Mouse (Mus musculus) midbrain, embryonic 11.5 days (tissue): ENCODE measurements around the gene Nxpe4. TPM values are rescaled to one million over a fixed set of nuclear protein-coding genes. Genes with fewer than 3 reads are reported as not detected.
"Not testable (repeated sequence)": the region's sequence is repeated elsewhere in the genome, so short reads cannot be mapped to it uniquely, and the experiment has no call there.

Experiments
- ATAC-seq: fragments of 200-750 bp; cut with Nextera tagmentation; 2 replicates; pipeline ENCODE4 v1.8.0; 2017; ENCODE audit warnings: moderate TSS enrichment, moderate library complexity; ENCODE audit not compliant: low FRiP score
- DNase-seq: peaks from one replicate; pipeline ENCODE4 v3.0.0; 2015; ENCODE audit warnings: low spot score; ENCODE audit errors: missing footprints
- H3K27ac ChIP-seq: fragments of 300-500 bp; sonication (generic); 2 replicates; pipeline ENCODE4 v1.5.1; 2014; ENCODE audit warnings: low read depth, low read length
- H3K27me3 ChIP-seq: fragments of 300-500 bp; sonication (generic); 2 replicates; pipeline ENCODE4 v1.6.1; 2014; ENCODE audit warnings: mild to moderate bottlenecking, low read length, moderate library complexity, mixed read lengths; ENCODE audit not compliant: control insufficient read depth, insufficient read depth
- H3K36me3 ChIP-seq: fragments of 300-500 bp; sonication (generic); 2 replicates; pipeline ENCODE4 v1.6.1; 2014; ENCODE audit warnings: mild to moderate bottlenecking, low read length, moderate library complexity, mixed read lengths; ENCODE audit not compliant: control insufficient read depth, insufficient read depth
- H3K4me1 ChIP-seq: fragments of 300-500 bp; sonication (generic); 2 replicates; pipeline ENCODE4 v1.6.1; 2014; ENCODE audit warnings: low read length; ENCODE audit not compliant: control insufficient read depth, insufficient read depth
- H3K4me2 ChIP-seq: fragments of 300-500 bp; sonication (generic); 2 replicates; pipeline ENCODE4 v1.6.1; 2014; ENCODE audit warnings: mild to moderate bottlenecking, moderate library complexity
- H3K4me3 ChIP-seq: fragments of 300-500 bp; sonication (generic); 2 replicates; pipeline ENCODE4 v1.5.1; 2014; ENCODE audit warnings: low read depth, low read length
- H3K9ac ChIP-seq: fragments of 300-500 bp; sonication (generic); 2 replicates; pipeline ENCODE4 v1.6.1; 2014; ENCODE audit warnings: low read length
- H3K9me3 ChIP-seq: fragments of 300-500 bp; sonication (generic); 2 replicates; pipeline ENCODE4 v1.6.1; 2016; ENCODE audit warnings: low read length; ENCODE audit not compliant: control insufficient read depth
- WGBS: fragments of 180-500 bp; shearing (Covaris S2); extraction: QIAGEN DNeasy Blood & Tissue Kit; methylation state at CpG from one replicate; pipeline ENCODE4 v1.1.7; 2014; 5-methylcytosine and 5-hydroxymethylcytosine counted together
- polyA plus RNA-seq: library from polyadenylated mRNA; unstranded; fragments of >200 nt; fragmentation: Nextera tagmentation; extraction: Ambion mirVana; gene quantifications from 2 replicates; pipeline ENCODE4 v1.2.1, GENCODE M21; 2014

Nxpe4 gene
- polyA plus RNA-seq, 1 experiment from 2014 or later, result 7.6 TPM

DNA sequence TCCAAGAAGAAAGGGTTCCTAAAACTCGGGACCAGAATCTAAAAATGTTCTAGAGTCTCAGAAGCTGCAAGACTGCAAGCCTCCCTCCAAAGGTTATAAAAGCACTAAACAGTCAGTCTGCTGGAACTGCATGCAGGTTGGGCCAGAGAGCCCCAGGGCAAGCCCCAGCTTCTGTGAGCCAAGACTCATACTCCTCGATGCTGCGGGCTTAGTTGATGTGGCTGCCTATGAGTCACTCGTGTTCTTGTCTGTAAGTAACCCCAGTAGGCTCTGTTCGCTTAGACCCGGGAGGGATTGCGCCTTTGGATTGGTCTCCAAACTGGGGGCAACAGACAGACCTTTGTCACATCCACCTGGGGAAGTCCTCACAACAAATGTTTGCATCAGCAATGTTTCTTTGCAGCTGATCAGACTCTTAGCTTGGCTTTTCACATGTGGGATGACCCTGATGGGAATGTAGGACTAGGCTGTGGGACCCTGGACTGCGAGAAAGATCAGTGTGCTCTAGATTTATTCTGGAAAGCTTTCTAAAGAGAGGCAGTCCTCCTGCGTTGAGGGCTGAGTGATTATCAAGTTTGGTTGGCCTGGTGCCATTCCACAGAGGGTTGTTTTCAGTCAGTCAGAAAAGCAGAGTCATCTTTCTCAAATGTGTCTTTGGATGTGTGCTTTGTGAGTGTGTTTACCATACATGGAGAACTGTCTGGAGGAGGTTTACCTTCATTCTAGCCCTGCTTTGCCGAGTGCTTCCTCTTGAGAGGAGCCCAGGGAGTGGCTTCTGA, 245.9 kb downstream of the Nxpe4 start:
- Histone ChIP-seq H3K9me3 (no peaks in the 10 kb centered on the region), H3K4me3 (no peak overlapping the region), H3K27me3 (no peaks in the 10 kb centered on the region), H3K4me1 (no peaks in the 10 kb centered on the region), H3K9ac (no peak overlapping the region), H3K4me2 (no peak overlapping the region), H3K27ac (no peak overlapping the region), H3K36me3 (no peaks in the 10 kb centered on the region)
- WGBS, result 86% methylated on average over 10 of the region's 10 CpGs
- ATAC-seq, result no peak
- DNase-seq, result no peak

DNA sequence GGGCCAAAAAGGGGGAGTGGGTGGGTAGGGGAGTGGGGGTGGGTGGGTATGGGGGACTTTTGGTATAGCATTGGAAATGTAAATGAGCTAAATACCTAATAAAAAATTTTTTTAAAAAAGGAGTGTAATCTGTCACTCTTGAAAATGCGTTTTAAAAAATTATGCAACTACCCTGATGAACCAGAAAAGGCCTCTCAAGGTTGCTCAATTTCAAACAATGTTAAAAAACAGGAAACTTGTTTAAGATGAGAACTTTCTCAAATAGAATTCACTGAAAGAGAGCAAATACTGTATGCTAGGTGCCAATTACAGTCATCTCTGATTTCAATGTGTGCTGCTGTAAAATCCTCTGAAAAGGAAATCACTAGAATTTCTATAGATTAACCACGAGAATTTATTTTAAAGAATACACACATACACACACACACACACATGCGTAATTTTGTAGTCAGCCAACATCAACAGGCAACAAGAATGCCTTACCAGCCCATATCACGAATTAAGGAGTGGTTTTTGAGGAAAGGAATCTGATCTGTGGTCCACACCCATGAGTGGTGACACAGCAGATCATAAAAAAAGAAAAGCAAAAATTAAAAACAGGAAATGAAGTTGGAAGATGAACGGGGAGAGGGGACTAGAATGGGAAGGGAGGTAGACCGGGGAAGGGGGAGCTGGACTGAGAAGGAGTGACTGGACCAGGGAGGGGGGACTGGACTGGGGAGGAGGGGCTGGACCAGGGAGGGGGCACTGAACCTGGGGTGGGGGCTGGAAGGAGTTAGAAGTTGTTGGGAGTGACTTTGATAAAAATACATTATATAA, 248.6 kb downstream of the Nxpe4 start:
- ATAC-seq (no peak), DNase-seq (no peak)
- H3K27me3 ChIP-seq, result no peaks in the 10 kb centered on the region
- H3K27ac ChIP-seq, result no peak overlapping the region
- 83% methylated on average over 6 of the region's 6 CpGs for WGBS
- H3K36me3 ChIP-seq, result no peaks in the 10 kb centered on the region
- no peaks in the 10 kb centered on the region for H3K4me1 ChIP-seq
- H3K4me3 ChIP-seq, result no peak overlapping the region
- H3K9me3 ChIP-seq, result no peaks in the 10 kb centered on the region
- no peak overlapping the region for H3K9ac ChIP-seq
- no peak overlapping the region for H3K4me2 ChIP-seq

DNA sequence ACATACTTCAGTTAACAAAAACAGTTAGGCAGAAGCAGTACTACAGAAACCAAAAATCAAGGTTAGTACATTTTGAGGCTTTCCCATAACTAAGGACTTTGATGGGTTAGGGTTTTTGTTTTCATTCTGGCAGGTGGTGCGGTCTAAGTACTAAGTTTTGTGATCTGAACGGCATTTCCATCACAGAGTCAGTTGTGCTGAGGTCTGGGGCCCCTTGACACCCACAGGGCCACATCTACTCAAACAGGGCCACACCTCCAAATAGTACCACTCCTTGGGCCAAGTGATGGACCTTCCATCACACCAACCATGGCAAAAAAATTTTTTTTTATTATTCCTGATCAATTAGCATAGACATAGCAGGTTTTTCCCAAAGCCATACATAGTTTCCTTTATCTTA, 251.8 kb downstream of the Nxpe4 start:
- Histone ChIP-seq H3K4me1 (no peaks in the 10 kb centered on the region), H3K4me3 (no peak overlapping the region), H3K9me3 (no peaks in the 10 kb centered on the region), H3K4me2 (no peak overlapping the region), H3K27ac (no peak overlapping the region), H3K36me3 (no peaks in the 10 kb centered on the region), H3K9ac (no peak overlapping the region), H3K27me3 (no peaks in the 10 kb centered on the region)
- ATAC-seq, result no peak
- no peak for DNase-seq
- 62% methylated on average over 2 of the region's 2 CpGs for WGBS

DNA sequence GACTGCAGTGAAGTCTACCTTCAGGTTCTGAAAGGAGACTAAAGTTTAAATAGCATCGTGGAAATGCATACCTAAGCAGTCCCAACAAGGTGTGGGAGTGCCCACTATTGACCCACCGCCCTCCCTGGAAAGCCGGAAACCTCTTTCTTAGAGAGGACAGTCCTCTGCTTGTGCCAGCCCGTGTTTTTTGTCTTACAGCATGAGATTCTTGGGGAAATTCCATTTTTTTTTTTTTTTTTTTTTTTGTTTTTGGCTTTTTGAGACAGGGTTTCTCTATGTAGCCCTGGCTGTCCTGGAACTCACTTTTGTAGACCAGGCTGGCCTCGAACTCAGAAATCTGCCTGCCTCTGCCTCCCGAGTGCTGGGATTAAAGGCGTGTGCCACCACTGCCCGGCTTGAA, 255.5 kb downstream of the Nxpe4 start:
- DNase-seq, H3K27me3 ChIP-seq, H3K9me3 ChIP-seq, H3K36me3 ChIP-seq, H3K9ac ChIP-seq, H3K4me1 ChIP-seq, ATAC-seq, H3K4me2 ChIP-seq, H3K4me3 ChIP-seq, H3K27ac ChIP-seq: not testable (repeated sequence)
- WGBS, result 93% methylated on average over 8 of the region's 8 CpGs

DNA sequence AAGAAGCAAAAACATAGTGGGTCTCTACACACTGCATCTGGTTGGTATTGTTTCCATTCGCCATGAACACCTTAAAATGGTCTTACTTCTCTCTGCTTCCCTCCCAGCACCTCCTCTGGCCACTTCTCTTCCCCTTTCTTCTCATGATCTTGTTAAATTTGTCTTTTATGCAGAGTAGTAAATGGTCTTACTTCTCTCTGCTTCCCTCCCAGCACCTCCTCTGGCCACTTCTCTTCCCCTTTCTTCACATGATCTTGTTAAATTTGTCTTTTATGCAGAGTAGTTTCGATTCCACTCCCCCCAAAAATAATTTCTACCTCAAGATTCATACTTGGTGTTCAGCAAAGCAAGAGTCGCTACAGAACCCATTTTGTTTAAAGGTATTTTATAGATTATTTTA, 256.2 kb downstream of the Nxpe4 start:
- no peak overlapping the region for H3K27ac ChIP-seq
- H3K36me3 ChIP-seq, result no peaks in the 10 kb centered on the region
- DNase-seq, result no peak
- 86% methylated on average over 3 of the region's 3 CpGs for WGBS
- H3K9ac ChIP-seq, result no peak overlapping the region
- H3K4me2 ChIP-seq, result no peak overlapping the region
- H3K27me3 ChIP-seq, result no peaks in the 10 kb centered on the region
- ATAC-seq, result no peak
- no peak overlapping the region for H3K4me3 ChIP-seq
- no peaks in the 10 kb centered on the region for H3K9me3 ChIP-seq
- H3K4me1 ChIP-seq, result no peaks in the 10 kb centered on the region

DNA sequence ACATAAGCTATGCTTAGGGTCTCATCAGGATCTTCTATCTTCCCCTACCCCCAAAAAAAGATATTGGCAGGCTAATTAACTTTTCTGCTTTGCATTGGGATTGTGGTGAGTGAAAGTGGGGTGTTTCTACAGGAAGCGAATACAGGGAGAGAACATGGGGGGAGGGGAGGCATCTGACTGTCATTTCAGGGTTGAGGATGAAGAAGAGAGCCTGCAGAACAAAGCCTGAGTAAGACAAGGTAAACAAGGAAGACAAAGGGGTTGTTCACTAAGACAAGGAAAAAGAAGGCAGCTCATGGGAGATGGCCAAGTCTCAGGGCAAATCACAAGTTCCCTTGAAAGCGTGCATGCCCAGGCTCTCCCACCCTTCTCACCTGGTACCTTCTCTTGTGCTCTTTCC, 256.6 kb downstream of the Nxpe4 start:
- WGBS, result 71% methylated on average over 2 of the region's 2 CpGs
- H3K36me3 ChIP-seq, result no peaks in the 10 kb centered on the region

DNA sequence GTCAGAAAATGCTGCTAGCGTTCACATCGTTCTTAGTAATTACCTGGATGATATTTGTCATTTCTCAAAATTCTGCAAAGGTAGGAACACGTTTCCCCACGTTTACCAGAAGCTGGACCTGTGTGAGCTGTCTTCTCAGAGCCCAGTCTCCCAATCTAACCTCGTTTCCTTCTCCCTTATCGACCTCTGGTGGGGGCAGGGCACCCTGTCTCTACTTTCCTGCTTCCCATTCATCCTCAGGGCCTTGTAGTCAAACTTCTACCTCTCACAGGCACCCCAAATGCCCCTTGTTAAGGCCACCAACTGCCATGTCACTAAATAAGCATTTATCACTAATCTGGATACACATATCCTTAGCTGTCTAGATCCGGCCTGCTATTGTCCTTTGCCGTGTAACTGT, 257.0 kb downstream of the Nxpe4 start:
- no peaks in the 10 kb centered on the region for H3K9me3 ChIP-seq
- H3K4me1 ChIP-seq, result no peaks in the 10 kb centered on the region
- H3K27me3 ChIP-seq, result no peaks in the 10 kb centered on the region
- H3K4me2 ChIP-seq, result no peak overlapping the region
- H3K27ac ChIP-seq, result no peak overlapping the region
- H3K36me3 ChIP-seq, result no peaks in the 10 kb centered on the region
- 74% methylated on average over 8 of the region's 8 CpGs for WGBS
- H3K9ac ChIP-seq, result no peak overlapping the region
- ATAC-seq (no peak), DNase-seq (no peak)
- no peak overlapping the region for H3K4me3 ChIP-seq

More for the DNA sequence above, 256.6 kb downstream of the Nxpe4 start:
- no peaks in the 10 kb centered on the region for H3K27me3 ChIP-seq
- DNase-seq (no peak), ATAC-seq (no peak)
- no peaks in the 10 kb centered on the region for H3K9me3 ChIP-seq
- H3K4me3 ChIP-seq, result no peak overlapping the region
- no peaks in the 10 kb centered on the region for H3K4me1 ChIP-seq
- H3K4me2 ChIP-seq, result no peak overlapping the region
- H3K27ac ChIP-seq, result no peak overlapping the region
- no peak overlapping the region for H3K9ac ChIP-seq

DNA sequence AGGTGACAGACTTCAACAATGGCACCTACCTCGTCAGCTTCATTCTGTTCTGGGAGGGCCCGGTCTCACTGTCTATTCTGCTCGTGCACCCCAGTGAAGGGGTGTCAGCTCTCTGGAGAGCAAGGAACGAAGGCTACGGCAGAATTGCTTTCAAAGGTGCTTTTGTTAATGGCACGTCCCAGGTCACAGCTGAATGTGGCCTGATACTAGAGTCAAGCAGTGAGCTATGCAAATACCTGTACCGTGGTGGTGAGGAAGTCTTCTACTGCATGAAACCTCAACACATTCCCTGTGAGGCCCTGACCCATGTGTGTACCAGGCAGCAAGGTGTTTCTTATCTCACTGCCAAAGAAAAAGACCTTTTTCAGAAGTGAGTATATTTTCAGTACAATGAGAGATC, 258.6 kb downstream of the Nxpe4 start:
- Histone ChIP-seq H3K4me3 (no peak overlapping the region), H3K4me2 (no peak overlapping the region), H3K27ac (no peak overlapping the region), H3K36me3 (no peaks in the 10 kb centered on the region), H3K4me1 (no peaks in the 10 kb centered on the region), H3K27me3 (no peaks in the 10 kb centered on the region), H3K9ac (no peak overlapping the region), H3K9me3 (no peaks in the 10 kb centered on the region)
- 83% methylated on average over 7 of the region's 7 CpGs for WGBS
- ATAC-seq, result no peak
- no peak for DNase-seq

DNA sequence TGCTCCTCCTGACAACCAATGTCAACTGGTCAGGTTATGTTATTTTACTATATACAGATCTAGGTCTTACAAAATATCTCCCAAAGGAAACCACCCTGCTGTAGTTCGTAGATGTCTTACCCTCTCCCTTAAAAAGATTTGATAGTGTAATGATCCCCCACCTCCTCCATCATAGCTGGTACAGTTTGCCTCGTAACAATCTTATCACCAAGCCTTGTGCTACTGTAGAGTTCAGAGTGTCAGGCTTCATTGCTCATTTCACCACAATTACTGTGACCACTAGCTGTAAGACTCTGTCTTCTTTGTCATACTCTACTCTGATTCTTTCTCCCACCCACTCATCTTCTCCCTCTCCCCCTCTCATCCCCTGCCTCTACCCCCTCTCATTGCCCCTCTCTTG, 259.2 kb downstream of the Nxpe4 start:
- Histone ChIP-seq H3K4me3 (no peak overlapping the region), H3K4me1 (no peaks in the 10 kb centered on the region), H3K36me3 (no peaks in the 10 kb centered on the region), H3K9ac (no peak overlapping the region), H3K9me3 (no peaks in the 10 kb centered on the region), H3K27me3 (no peaks in the 10 kb centered on the region), H3K4me2 (no peak overlapping the region), H3K27ac (no peak overlapping the region)
- WGBS, result 82% methylated on average over 2 of the region's 2 CpGs
- no peak for DNase-seq
- no peak for ATAC-seq
